19 mouse cellular contexts compared by ENCODE assay signal in genomic region chr16:58539490-58539889, GRCm38 (mm10). TPM values are rescaled to one million over a fixed set of nuclear protein-coding genes. Genes with fewer than 3 reads are reported as not detected.
DNase-seq lines count a peak whose midpoint lies in the region; ATAC-seq lines count a peak whose summit lies in the region.
"Had no signal": no experiment of that assay in that cellular context is flagged by ENCODE, and none has a peak within 500 bp of the region (broad histone marks: within the 10 kb centered on the region; RNA-seq: fewer than 3 reads in every experiment).

No protein-coding gene starts in this region.

- WGBS in heart, embryonic 12.5 days: 88% methylated on average over 1 of the region's 1 CpGs
- WGBS in intestine, embryonic 15.5 days: 55% methylated on average over 1 of the region's 1 CpGs
- 68% methylated on average over 1 of the region's 1 CpGs for WGBS in intestine, embryonic 16.5 days
- 44% methylated on average over 1 of the region's 1 CpGs for WGBS in liver, embryonic 16.5 days (ENCODE audit: insufficient replicate concordance)
- 96% methylated on average over 1 of the region's 1 CpGs for WGBS in neural tube, embryonic 15.5 days

- intact Hi-C loops in heart, postnatal 36 days (cut with DNase I): loop anchor here (5.0 kb wide), 1 partner anchor 83 kb away; no protein-coding TSS in a partner anchor

- ATAC-seq in heart, embryonic 12.5 days (ENCODE audit: insufficient number of reproducible peaks, low FRiP score): no peak
- ATAC-seq in intestine, embryonic 15.5 days: 0 out of 2 replicates have a peak, but pooled peaks have one; percentile 8
- ATAC-seq in intestine, embryonic 16.5 days: peak; percentile 29; the same call in 1 of the 2 replicates
- peak; percentile 28; the same call in 1 of the 2 replicates for ATAC-seq in liver, embryonic 16.5 days (ENCODE audit: low read depth)
- no peak for ATAC-seq in neural tube, embryonic 15.5 days (ENCODE audit: low FRiP score)
- ATAC-seq: forebrain, embryonic 14.5 days; hindbrain, postnatal 0 days had no signal

- no peaks in the 10 kb centered on the region for H3K27me3 ChIP-seq in heart, embryonic 12.5 days (replicated peaks)
- H3K27me3 ChIP-seq in intestine, embryonic 15.5 days (replicated peaks): no peaks in the 10 kb centered on the region
- H3K27me3 ChIP-seq in intestine, embryonic 16.5 days (replicated peaks; ENCODE audit: control insufficient read depth, insufficient read depth, low read length): no peaks in the 10 kb centered on the region
- no peaks in the 10 kb centered on the region for H3K27me3 ChIP-seq in liver, embryonic 16.5 days (ENCODE audit: control insufficient read depth, insufficient read depth, low read depth, low read length)
- no peaks in the 10 kb centered on the region for H3K27me3 ChIP-seq in neural tube, embryonic 15.5 days (replicated peaks)
- H3K27me3 ChIP-seq: embryonic facial prominence, embryonic 15.5 days had no signal

- peaks cover 35% of the 10 kb centered on the region for H3K4me1 ChIP-seq in heart, embryonic 12.5 days (replicated peaks)
- no peaks in the 10 kb centered on the region for H3K4me1 ChIP-seq in intestine, embryonic 15.5 days (replicated peaks)
- no peaks in the 10 kb centered on the region for H3K4me1 ChIP-seq in intestine, embryonic 16.5 days (ENCODE audit: control insufficient read depth, insufficient read depth, low read length)
- H3K4me1 ChIP-seq in liver, embryonic 16.5 days (ENCODE audit: control insufficient read depth, low read depth, low read length): peaks cover 14% of the 10 kb centered on the region
- no peaks in the 10 kb centered on the region for H3K4me1 ChIP-seq in neural tube, embryonic 15.5 days
- H3K4me1 ChIP-seq: embryonic facial prominence, embryonic 15.5 days; hindbrain, embryonic 13.5 days had no signal

- H3K4me2 ChIP-seq in heart, embryonic 12.5 days: no peak overlapping the region
- H3K4me2 ChIP-seq in intestine, embryonic 15.5 days (replicated peaks): no peak overlapping the region
- no peak overlapping the region for H3K4me2 ChIP-seq in intestine, embryonic 16.5 days (ENCODE audit: low read depth, low read length)
- no peak overlapping the region for H3K4me2 ChIP-seq in liver, embryonic 16.5 days (ENCODE audit: low read depth, low read length)
- H3K4me2 ChIP-seq in neural tube, embryonic 15.5 days: no peak overlapping the region
- H3K4me2 ChIP-seq: embryonic facial prominence, embryonic 15.5 days; hindbrain, embryonic 13.5 days had no signal

- no peak for DNase-seq in heart, postnatal 36 days
- DNase-seq in MN1 (ENCODE audit: low spot score): no peak
- DNase-seq: adrenal gland, adult 8-10 months; adrenal gland, postnatal 36 days; cerebellum, adult 8-10 months; cerebellum, postnatal 14 days; embryo, embryonic 11 days; heart, adult 2 months had no signal

- H3K36me3 ChIP-seq in heart, embryonic 12.5 days: no peaks in the 10 kb centered on the region
- H3K36me3 ChIP-seq in intestine, embryonic 15.5 days: no peaks in the 10 kb centered on the region
- no peaks in the 10 kb centered on the region for H3K36me3 ChIP-seq in intestine, embryonic 16.5 days (ENCODE audit: control insufficient read depth, insufficient read depth, low read length)
- no peaks in the 10 kb centered on the region for H3K36me3 ChIP-seq in liver, embryonic 16.5 days (ENCODE audit: control insufficient read depth, insufficient read depth)
- no peaks in the 10 kb centered on the region for H3K36me3 ChIP-seq in neural tube, embryonic 15.5 days
- H3K36me3 ChIP-seq: embryonic facial prominence, embryonic 15.5 days; forebrain, embryonic 10.5 days; hindbrain, embryonic 13.5 days had no signal

- no peak overlapping the region for H3K4me3 ChIP-seq in heart, embryonic 12.5 days
- no peak overlapping the region for H3K4me3 ChIP-seq in intestine, embryonic 15.5 days (replicated peaks)
- no peak overlapping the region for H3K4me3 ChIP-seq in intestine, embryonic 16.5 days (ENCODE audit: low read length)
- no peak overlapping the region for H3K4me3 ChIP-seq in liver, embryonic 16.5 days (ENCODE audit: low read depth, low read length)
- no peak overlapping the region for H3K4me3 ChIP-seq in neural tube, embryonic 15.5 days (replicated peaks)
- H3K4me3 ChIP-seq: embryonic facial prominence, embryonic 15.5 days; erythroblast, embryonic 14.5 days; forebrain, embryonic 10.5 days; heart, adult 2 months; hindbrain, embryonic 13.5 days had no signal

- H3K9me3 ChIP-seq in heart, embryonic 12.5 days (replicated peaks): no peaks in the 10 kb centered on the region
- no peaks in the 10 kb centered on the region for H3K9me3 ChIP-seq in intestine, embryonic 15.5 days
- no peaks in the 10 kb centered on the region for H3K9me3 ChIP-seq in intestine, embryonic 16.5 days (ENCODE audit: control insufficient read depth, low read length)
- H3K9me3 ChIP-seq in liver, embryonic 16.5 days (replicated peaks; ENCODE audit: control insufficient read depth, low read length): no peaks in the 10 kb centered on the region
- no peaks in the 10 kb centered on the region for H3K9me3 ChIP-seq in neural tube, embryonic 15.5 days (replicated peaks)
- H3K9me3 ChIP-seq: embryonic facial prominence, embryonic 15.5 days; forebrain, embryonic 10.5 days; hindbrain, embryonic 13.5 days had no signal

- H3K27ac ChIP-seq in heart, embryonic 12.5 days (ENCODE audit: poor library complexity, severe bottlenecking): 0 out of 2 replicates have a peak overlapping the region, but pooled peaks have one; percentile 26
- H3K27ac ChIP-seq in intestine, embryonic 15.5 days: no peak overlapping the region
- no peak overlapping the region for H3K27ac ChIP-seq in intestine, embryonic 16.5 days (ENCODE audit: low read length)
- H3K27ac ChIP-seq in liver, embryonic 16.5 days (ENCODE audit: low read length): no peak overlapping the region
- H3K27ac ChIP-seq in neural tube, embryonic 15.5 days (replicated peaks): no peak overlapping the region
- H3K27ac ChIP-seq: embryonic facial prominence, embryonic 15.5 days; forebrain, embryonic 10.5 days; heart, adult 2 months; hindbrain, embryonic 13.5 days; hindbrain, postnatal 0 days had no signal

- no peak overlapping the region for H3K9ac ChIP-seq in heart, embryonic 12.5 days
- no peak overlapping the region for H3K9ac ChIP-seq in intestine, embryonic 15.5 days
- no peak overlapping the region for H3K9ac ChIP-seq in intestine, embryonic 16.5 days (ENCODE audit: low read depth, low read length)
- no peak overlapping the region for H3K9ac ChIP-seq in liver, embryonic 16.5 days (ENCODE audit: low read depth, low read length)
- H3K9ac ChIP-seq in neural tube, embryonic 15.5 days (replicated peaks): no peak overlapping the region
- H3K9ac ChIP-seq: embryonic facial prominence, embryonic 15.5 days; hindbrain, embryonic 13.5 days had no signal

RNA-seq across cellular contexts. Expression of gene St3gal6, which starts 15.4 kb away (rescaled TPM):
- polyA plus RNA-seq in heart, embryonic 12.5 days (2016; fragmentation: Nextera tagmentation; extraction: Ambion mirVana): 15.9 and 18.2 TPM in 2 replicates
- 10 to 100 TPM; 40.2 to 43.7 TPM for total RNA-seq in heart, postnatal 36 days (2021)
- 18.9 and 19.3 TPM in 2 replicates for polyA plus RNA-seq in intestine, embryonic 15.5 days (2015; fragmentation: Nextera tagmentation; extraction: Ambion mirVana)
- polyA plus RNA-seq in intestine, embryonic 16.5 days (2015; fragmentation: Nextera tagmentation; extraction: Ambion mirVana): 22.5 and 23.5 TPM in 2 replicates
- polyA plus RNA-seq in liver, embryonic 16.5 days (2015; fragmentation: Nextera tagmentation; extraction: Ambion mirVana): 25.1 and 25.7 TPM in 2 replicates
- polyA plus RNA-seq in neural tube, embryonic 15.5 days (2015; fragmentation: Nextera tagmentation; extraction: Ambion mirVana): 12.1 and 16.3 TPM in 2 replicates

Comparison
In these comparisons a context has a peak if more than half of its experiments do, and no peak if none do; other contexts are left out.
1. ATAC-seq: peak in intestine, embryonic 15.5 days (single experiment), intestine, embryonic 16.5 days (single experiment) and liver, embryonic 16.5 days (single experiment); none in heart, embryonic 12.5 days (single experiment) and neural tube, embryonic 15.5 days (single experiment).